Mouse (Mus musculus): ENCODE results near the gene Ubtd1.

DNA sequence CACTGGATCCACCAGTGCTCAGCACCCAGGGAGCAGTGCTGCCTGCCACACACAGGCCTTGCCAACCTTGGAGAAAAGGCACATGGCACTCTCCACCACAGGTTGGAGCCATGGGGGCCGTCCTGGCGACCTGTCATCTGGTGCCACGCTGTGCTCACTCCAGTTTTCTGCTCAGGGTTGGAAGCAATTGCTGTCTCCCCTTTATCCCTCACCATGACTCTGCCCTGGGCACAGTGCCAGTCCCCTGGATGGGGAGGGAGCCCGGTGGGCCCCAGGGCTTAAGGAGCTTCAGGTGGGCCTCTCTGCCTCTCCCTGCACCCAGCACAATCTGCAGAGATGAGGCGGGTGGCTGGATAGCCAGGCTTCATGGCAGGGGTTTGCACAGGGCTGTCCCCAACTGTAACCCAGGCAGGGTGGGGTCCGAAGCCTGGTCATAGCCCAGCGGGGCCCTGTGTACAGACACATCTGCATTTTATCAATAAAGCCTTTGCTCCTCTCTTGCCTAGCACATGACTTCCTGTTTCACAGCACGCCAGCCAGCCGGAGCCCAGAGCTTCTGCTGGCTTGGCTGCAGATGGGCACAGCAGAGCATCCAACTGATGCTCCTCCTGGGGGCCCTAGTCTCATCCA, 52.7 kb downstream of the Ubtd1 start:
- TF ChIP-seq CTCF (IDR thresholded peaks at IDR 0.05; ENCODE audit: control insufficient read depth, insufficient read depth, insufficient read length) (no peak), USF1 (IDR thresholded peaks at IDR 0.05; ENCODE audit: low read depth) (no peak), MYOG (IDR thresholded peaks at IDR 0.05; ENCODE audit: control insufficient read depth, extremely low read depth, insufficient read length) (no peak), MAX (IDR thresholded peaks at IDR 0.05) (no peak), FOSL1 (IDR thresholded peaks at IDR 0.05; ENCODE audit: insufficient read depth, low read length, poor library complexity, severe bottlenecking) (no peak), CEBPB (IDR thresholded peaks at IDR 0.05; ENCODE audit: low read depth) (no peak)

Measured in C2C12 (cell line).